Mouse (Mus musculus) embryo, embryonic 11.5 days (tissue): Measurements from ENCODE around the gene Syn2.
"Not testable (repeated sequence)": the region's sequence is repeated elsewhere in the genome, so short reads cannot be mapped to it uniquely, and the experiment has no call there.

Experiments used
- DNase-seq: peaks from one replicate; pipeline ENCODE4 v3.0.0-alpha.2; 2012; ENCODE audit warnings: low read depth, low spot score

Syn2 gene

GRCm38 (mm10) chr6:115174845-115175244 is 40.1 kb downstream of the Syn2 start:
- DNase-seq = peak; percentile 3

- peak; percentile 46 for DNase-seq
These were observed 44.1 kb downstream of the Syn2 start for GRCm38 (mm10) chr6:115178826-115179225.

GRCm38 (mm10) chr6:115181094-115181493 is 46.4 kb downstream of the Syn2 start:
- no peak for DNase-seq

GRCm38 (mm10) chr6:115191111-115191510 is 56.4 kb downstream of the Syn2 start:
- no peak for DNase-seq

- DNase-seq = no peak
These were observed 66.1 kb downstream of the Syn2 start for GRCm38 (mm10) chr6:115200753-115201152.

GRCm38 (mm10) chr6:115203029-115203428 is 68.3 kb downstream of the Syn2 start:
- no peak for DNase-seq

- no peak for DNase-seq
These were observed 75.5 kb downstream of the Syn2 start for GRCm38 (mm10) chr6:115210187-115210586.

- DNase-seq = no peak
These were observed 76.1 kb downstream of the Syn2 start for GRCm38 (mm10) chr6:115210820-115211219.

GRCm38 (mm10) chr6:115212132-115212903 is 77.6 kb downstream of the Syn2 start:
- no peak for DNase-seq

- no peak for DNase-seq
These were observed 78.4 kb downstream of the Syn2 start for GRCm38 (mm10) chr6:115213129-115213528.

- DNase-seq = no peak
These were observed 86.5 kb downstream of the Syn2 start for GRCm38 (mm10) chr6:115221215-115221641.

GRCm38 (mm10) chr6:115225519-115225918 is 90.8 kb downstream of the Syn2 start:
- DNase-seq = no peak

GRCm38 (mm10) chr6:115227043-115227442 is 92.3 kb downstream of the Syn2 start, which contains the start of gene Gm17482:
Gm17482 (plus strand) TSS chr6:115227343.
- no peak for DNase-seq

- peak; percentile 65 for DNase-seq
These were observed 92.8 kb downstream of the Syn2 start for GRCm38 (mm10) chr6:115227529-115227928.

- no peak for DNase-seq
These were observed 95.9 kb downstream of the Syn2 start for GRCm38 (mm10) chr6:115230557-115230956.

GRCm38 (mm10) chr6:115231836-115232235 is 97.1 kb downstream of the Syn2 start:
- DNase-seq = no peak

- no peak for DNase-seq
These were observed 97.9 kb downstream of the Syn2 start for GRCm38 (mm10) chr6:115232562-115232961.

GRCm38 (mm10) chr6:115238031-115239027 is 103.6 kb downstream of the Syn2 start:
- DNase-seq = no peak

- DNase-seq = no peak
These were observed 104.6 kb downstream of the Syn2 start for GRCm38 (mm10) chr6:115239335-115239734.

GRCm38 (mm10) chr6:115240431-115240830 is 105.7 kb downstream of the Syn2 start:
- DNase-seq = not testable (repeated sequence)

- DNase-seq = no peak
These were observed 106.5 kb downstream of the Syn2 start for GRCm38 (mm10) chr6:115241131-115241699.

GRCm38 (mm10) chr6:115241939-115242338 is 107.2 kb downstream of the Syn2 start:
- DNase-seq = no peak
